In genomic region chr6:114187121-114187520, GRCm38 (mm10) we compare ENCODE assay signal across 15 mouse cellular contexts. TPM values are rescaled to one million over a fixed set of nuclear protein-coding genes. Genes with fewer than 3 reads are reported as not detected.
DNase-seq lines count a peak whose midpoint lies in the region; ATAC-seq and TF ChIP-seq lines count a peak whose summit lies in the region.
"Had no signal": no experiment of that assay in that cellular context is flagged by ENCODE, and none has a peak within 500 bp of the region (broad histone marks: within the 10 kb centered on the region; RNA-seq: fewer than 3 reads in every experiment).

No protein-coding gene starts in this region.

- H3K9me3 ChIP-seq in kidney, postnatal 0 days (replicated peaks; ENCODE audit: low read length) = no peaks in the 10 kb centered on the region
- H3K9me3 ChIP-seq in kidney, embryonic 14.5 days (ENCODE audit: control insufficient read depth, low read length) = no peaks in the 10 kb centered on the region
- peaks cover 2% of the 10 kb centered on the region; the same call in 1 of the 2 replicates for H3K9me3 ChIP-seq in neural tube, embryonic 11.5 days (ENCODE audit: control insufficient read depth, low read length)
- H3K9me3 ChIP-seq: hindbrain, embryonic 15.5 days had no signal

- H3K9ac ChIP-seq in kidney, postnatal 0 days (ENCODE audit: low read depth, low read length) = no peak overlapping the region
- no peak overlapping the region for H3K9ac ChIP-seq in kidney, embryonic 14.5 days (ENCODE audit: low read depth, low read length)
- no peak overlapping the region for H3K9ac ChIP-seq in neural tube, embryonic 11.5 days (ENCODE audit: low read length)
- H3K9ac ChIP-seq: hindbrain, embryonic 15.5 days; neural tube, embryonic 13.5 days had no signal

- no peaks in the 10 kb centered on the region for H3K27me3 ChIP-seq in kidney, postnatal 0 days (ENCODE audit: insufficient read depth, low read length)
- H3K27me3 ChIP-seq in kidney, embryonic 14.5 days (ENCODE audit: control insufficient read depth, insufficient read depth, low read length) = no peaks in the 10 kb centered on the region
- H3K27me3 ChIP-seq in neural tube, embryonic 11.5 days (ENCODE audit: control insufficient read depth, insufficient read depth, low read length) = peaks cover 19% of the 10 kb centered on the region

- TF ChIP-seq CTCF in kidney, postnatal 0 days (IDR thresholded peaks at IDR 0.05; ENCODE audit: low read depth) = no peak

- H3K27ac ChIP-seq in kidney, postnatal 0 days = no peak overlapping the region
- H3K27ac ChIP-seq in kidney, embryonic 14.5 days (ENCODE audit: low read depth, low read length) = no peak overlapping the region
- H3K27ac ChIP-seq in neural tube, embryonic 11.5 days (ENCODE audit: low read depth, low read length) = no peak overlapping the region
- H3K27ac ChIP-seq: heart, adult 2 months; hindbrain, embryonic 15.5 days; left cerebral cortex, adult 2 months; neural tube, embryonic 13.5 days had no signal

- peak; percentile 55 for DNase-seq in kidney, postnatal 0 days (ENCODE audit: low spot score)
- peak; percentile 56 for DNase-seq in testis, postnatal 10 days (ENCODE audit: low spot score)
- DNase-seq in testis, postnatal 14 days (ENCODE audit: low spot score) = no peak
- DNase-seq in embryo, embryonic 11.5 days (ENCODE audit: low read depth, low spot score) = peak; percentile 27
- DNase-seq in neural tube, embryonic 11.5 days (ENCODE audit: low spot score) = peak; percentile 44
- no peak for DNase-seq in frontal cortex, postnatal 36 days (ENCODE audit: low spot score in 2 of 2)
- no peak for DNase-seq in heart, adult 9 months (ENCODE audit: low spot score in 2 of 2)
- DNase-seq: cerebellum, postnatal 14 days; heart, adult 2 months had no signal

- no peaks in the 10 kb centered on the region for H3K4me1 ChIP-seq in kidney, postnatal 0 days (replicated peaks; ENCODE audit: insufficient read depth, low read length)
- no peaks in the 10 kb centered on the region for H3K4me1 ChIP-seq in kidney, embryonic 14.5 days (ENCODE audit: control insufficient read depth, insufficient read depth, low read length)
- H3K4me1 ChIP-seq in neural tube, embryonic 11.5 days (ENCODE audit: control insufficient read depth, insufficient read depth, low read length) = no peaks in the 10 kb centered on the region

- no peaks in the 10 kb centered on the region for H3K36me3 ChIP-seq in kidney, postnatal 0 days (ENCODE audit: insufficient read depth, low read length)
- H3K36me3 ChIP-seq in kidney, embryonic 14.5 days (ENCODE audit: control insufficient read depth, insufficient read depth, low read length) = no peaks in the 10 kb centered on the region
- H3K36me3 ChIP-seq in neural tube, embryonic 11.5 days (ENCODE audit: control insufficient read depth, insufficient read depth, low read length) = no peaks in the 10 kb centered on the region
- H3K36me3 ChIP-seq: hindbrain, embryonic 15.5 days; neural tube, embryonic 13.5 days had no signal

- H3K4me3 ChIP-seq in kidney, postnatal 0 days (replicated peaks; ENCODE audit: low read depth, low read length) = no peak overlapping the region
- no peak overlapping the region for H3K4me3 ChIP-seq in kidney, embryonic 14.5 days (ENCODE audit: low read length)
- H3K4me3 ChIP-seq in neural tube, embryonic 11.5 days (ENCODE audit: low read depth, low read length) = no peak overlapping the region
- H3K4me3 ChIP-seq: heart, adult 2 months; hindbrain, embryonic 15.5 days; left cerebral cortex, adult 2 months; neural tube, embryonic 13.5 days had no signal

- H3K4me2 ChIP-seq in kidney, postnatal 0 days (ENCODE audit: low read length) = no peak overlapping the region
- H3K4me2 ChIP-seq in kidney, embryonic 14.5 days (replicated peaks; ENCODE audit: low read depth, low read length) = no peak overlapping the region
- H3K4me2 ChIP-seq in neural tube, embryonic 11.5 days (ENCODE audit: low read depth) = no peak overlapping the region
- H3K4me2 ChIP-seq: hindbrain, embryonic 15.5 days; midbrain, embryonic 11.5 days; neural tube, embryonic 13.5 days had no signal

- no peak for ATAC-seq in kidney, postnatal 0 days (replicated peaks; ENCODE audit: low FRiP score, low read depth)
- no peak for ATAC-seq in kidney, embryonic 14.5 days (ENCODE audit: low FRiP score, low TSS enrichment)
- no peak for ATAC-seq in neural tube, embryonic 11.5 days (ENCODE audit: insufficient read depth, low FRiP score, low TSS enrichment)

- WGBS in kidney, postnatal 0 days = 50% methylated on average over 4 of the region's 4 CpGs
- 45% methylated on average over 4 of the region's 4 CpGs for WGBS in kidney, embryonic 14.5 days
- 53% methylated on average over 4 of the region's 4 CpGs for WGBS in neural tube, embryonic 11.5 days

RNA-seq across cellular contexts. Expression of gene Slc6a11, which starts 56.1 kb away (rescaled TPM):
- 0.04 and 0.13 TPM in 2 replicates for polyA plus RNA-seq in kidney, postnatal 0 days (2015; fragmentation: Nextera tagmentation; extraction: Ambion mirVana)
- 0.11 TPM in 2 replicates for polyA plus RNA-seq in kidney, embryonic 14.5 days (2014; fragmentation: Nextera tagmentation; extraction: Ambion mirVana)
- 0.53 and 1.1 TPM in 2 replicates for polyA plus RNA-seq in neural tube, embryonic 11.5 days (2014; fragmentation: Nextera tagmentation; extraction: Ambion mirVana)
- polyA plus RNA-seq: heart, adult 2 months; liver, embryonic 16.5 days had no signal

Comparison
In these comparisons a context has a peak if more than half of its experiments do, and no peak if none do; other contexts are left out.
1. DNase-seq: peak in kidney, postnatal 0 days (single experiment), testis, postnatal 10 days (single experiment), embryo, embryonic 11.5 days (single experiment) and neural tube, embryonic 11.5 days (single experiment); none in testis, postnatal 14 days (single experiment), frontal cortex, postnatal 36 days (0 of 2) and heart, adult 9 months (0 of 2).